Mouse (Mus musculus): Measurements from ENCODE around the gene Evl. TPM values are rescaled to one million over a fixed set of nuclear protein-coding genes. Genes with fewer than 3 reads are reported as not detected.

Gene Evl
- polyA plus RNA-seq, 1 experiment from 2014 or later: 29.7 TPM

DNA sequence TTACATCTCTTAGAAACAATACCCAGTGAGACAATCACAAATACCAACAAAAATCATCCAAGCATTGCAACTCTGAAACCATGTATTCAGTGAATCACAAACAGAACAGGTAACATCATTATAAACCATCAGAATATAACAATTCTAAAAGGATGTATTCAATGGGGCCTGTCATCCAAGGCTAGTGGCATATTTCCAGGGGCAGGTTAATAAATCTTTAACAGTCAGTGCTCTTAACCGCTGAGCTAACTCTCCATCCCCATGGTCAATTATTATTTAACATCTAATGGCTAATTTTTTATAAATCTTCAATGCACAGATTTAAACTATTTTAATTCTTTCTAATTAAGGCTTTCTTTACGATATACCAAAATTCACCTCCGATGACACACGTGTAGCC, 167.9 kb downstream of the Evl start:
- WGBS: 92% methylated on average over 4 of the region's 4 CpGs
- Histone ChIP-seq H3K27ac (ENCODE audit: low read depth, low read length) (no peak overlapping the region), H3K4me3 (ENCODE audit: low read depth, low read length) (no peak overlapping the region), H3K9me3 (ENCODE audit: control insufficient read depth, low read length) (no peaks in the 10 kb centered on the region), H3K4me1 (replicated peaks; ENCODE audit: control insufficient read depth, insufficient read depth, low read length) (no peaks in the 10 kb centered on the region), H3K9ac (ENCODE audit: low read depth, low read length) (no peak overlapping the region), H3K27me3 (replicated peaks; ENCODE audit: control insufficient read depth, insufficient read depth, low read length) (no peaks in the 10 kb centered on the region), H3K4me2 (no peak overlapping the region), H3K36me3 (ENCODE audit: control insufficient read depth, insufficient read depth, low read length) (no peaks in the 10 kb centered on the region)
- DNase-seq (ENCODE audit: low spot score) (no peak), ATAC-seq (replicated peaks; ENCODE audit: low FRiP score) (no peak)

DNA sequence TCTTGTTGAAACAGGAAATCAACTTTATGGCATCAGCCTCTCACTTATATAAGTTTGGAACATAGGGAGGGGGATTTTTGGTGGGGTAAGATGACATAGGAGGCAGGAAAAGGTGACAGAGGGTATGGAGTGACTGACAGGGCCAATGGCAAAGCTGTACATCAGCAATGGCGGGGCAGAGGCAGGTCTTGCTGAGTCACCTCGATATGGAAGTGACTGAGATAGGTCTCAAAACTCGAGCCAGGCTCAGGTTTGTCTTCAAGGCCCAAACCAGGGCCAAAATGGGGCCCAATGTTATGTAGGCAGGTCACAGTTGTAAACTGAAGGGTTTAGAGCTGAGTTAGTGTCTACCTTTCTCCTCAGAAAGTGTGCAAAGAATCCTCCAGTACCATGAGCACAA, 169.3 kb downstream of the Evl start:
- 63% methylated on average over 3 of the region's 3 CpGs for WGBS
- no peak for DNase-seq (ENCODE audit: low spot score)
- no peak overlapping the region for H3K4me2 ChIP-seq

GRCm38 (mm10) chr12:108734386-108734785, 179.9 kb downstream of the Evl start:
- Histone ChIP-seq H3K4me1 (replicated peaks; ENCODE audit: control insufficient read depth, insufficient read depth, low read length) (no peaks in the 10 kb centered on the region), H3K36me3 (ENCODE audit: control insufficient read depth, insufficient read depth, low read length) (no peaks in the 10 kb centered on the region), H3K4me3 (ENCODE audit: low read depth, low read length) (no peak overlapping the region), H3K4me2 (no peak overlapping the region), H3K27ac (ENCODE audit: low read depth, low read length) (no peak overlapping the region), H3K9me3 (ENCODE audit: control insufficient read depth, low read length) (no peaks in the 10 kb centered on the region), H3K27me3 (replicated peaks; ENCODE audit: control insufficient read depth, insufficient read depth, low read length) (no peaks in the 10 kb centered on the region), H3K9ac (ENCODE audit: low read depth, low read length) (no peak overlapping the region)
- WGBS: 84% methylated on average over 2 of the region's 2 CpGs
- DNase-seq (ENCODE audit: low spot score) (no peak), ATAC-seq (replicated peaks; ENCODE audit: low FRiP score) (no peak)

More for the DNA sequence above, 169.3 kb downstream of the Evl start:
- H3K9ac ChIP-seq (ENCODE audit: low read depth, low read length): no peak overlapping the region
- no peak overlapping the region for H3K27ac ChIP-seq (ENCODE audit: low read depth, low read length)
- no peak for ATAC-seq (replicated peaks; ENCODE audit: low FRiP score)
- no peak overlapping the region for H3K4me3 ChIP-seq (ENCODE audit: low read depth, low read length)
- no peaks in the 10 kb centered on the region for H3K4me1 ChIP-seq (replicated peaks; ENCODE audit: control insufficient read depth, insufficient read depth, low read length)
- H3K36me3 ChIP-seq (ENCODE audit: control insufficient read depth, insufficient read depth, low read length): no peaks in the 10 kb centered on the region
- H3K27me3 ChIP-seq (replicated peaks; ENCODE audit: control insufficient read depth, insufficient read depth, low read length): no peaks in the 10 kb centered on the region
- H3K9me3 ChIP-seq (ENCODE audit: control insufficient read depth, low read length): no peaks in the 10 kb centered on the region

DNA sequence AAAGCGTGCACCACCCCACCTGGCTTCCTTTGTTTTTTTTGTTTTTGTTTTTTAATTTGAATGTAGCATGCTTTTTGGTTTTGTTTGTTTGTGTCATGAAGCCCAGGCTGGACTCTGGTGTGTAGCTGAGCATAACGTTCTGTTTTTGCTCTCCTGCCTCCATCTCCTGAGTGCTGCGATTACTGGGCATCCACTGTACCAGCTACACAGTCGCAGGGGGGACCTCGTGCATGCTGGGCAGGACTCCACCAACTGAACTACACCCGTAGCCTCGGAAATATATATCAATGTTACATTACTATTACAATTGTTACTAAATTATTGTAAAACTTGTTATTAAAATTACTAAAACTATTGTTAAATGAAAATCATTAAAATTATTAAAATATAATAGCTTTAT, 183.3 kb downstream of the Evl start:
- DNase-seq (ENCODE audit: low spot score) (no peak), ATAC-seq (replicated peaks; ENCODE audit: low FRiP score) (no peak)
- Histone ChIP-seq H3K36me3 (ENCODE audit: control insufficient read depth, insufficient read depth, low read length) (no peaks in the 10 kb centered on the region), H3K9ac (ENCODE audit: low read depth, low read length) (no peak overlapping the region), H3K4me2 (no peak overlapping the region), H3K9me3 (ENCODE audit: control insufficient read depth, low read length) (no peaks in the 10 kb centered on the region), H3K4me3 (ENCODE audit: low read depth, low read length) (no peak overlapping the region), H3K27ac (ENCODE audit: low read depth, low read length) (no peak overlapping the region), H3K4me1 (replicated peaks; ENCODE audit: control insufficient read depth, insufficient read depth, low read length) (no peaks in the 10 kb centered on the region), H3K27me3 (replicated peaks; ENCODE audit: control insufficient read depth, insufficient read depth, low read length) (no peaks in the 10 kb centered on the region)
- 86% methylated on average over 7 of the region's 7 CpGs for WGBS

MicroRNA genes within 50 kb of the gene (microRNA counts, 519-probe panel; counts per million panel counts)
- 4,969 counts per million, percentile 39 among the panel's probes with 10 or more counts for microRNA mmu-miR-342-3p
- not detected for microRNA mmu-miR-342-5p

Small RNA genes lying within 50 kb of the gene (microRNA-seq; reads per million reads assigned to microRNA genes)
- not detected for gene Gm23872 (ENCODE audit: borderline number of aligned reads)
- gene Mir342 (ENCODE audit: borderline number of aligned reads): 5,977 reads per million, percentile 89 among the genes with 10 or more reads in this experiment

Other genes with a start within 250 kb of the Evl start
- gene Hhipl1, start 248.4 kb upstream of the Evl start, polyA plus RNA-seq (2014; fragmentation: Nextera tagmentation; extraction: Ambion mirVana): 0.14 TPM in 1 of 2 replicates, not detected in the other
- gene Cyp46a1, start 220.3 kb upstream of the Evl start, polyA plus RNA-seq (2014; fragmentation: Nextera tagmentation; extraction: Ambion mirVana): 1.0 and 2.2 TPM in 2 replicates
- gene Eml1, start 183.8 kb upstream of the Evl start, polyA plus RNA-seq (2014; fragmentation: Nextera tagmentation; extraction: Ambion mirVana): 14.8 and 18.3 TPM in 2 replicates
- gene Degs2, start 147.6 kb downstream of the Evl start, polyA plus RNA-seq (2014; fragmentation: Nextera tagmentation; extraction: Ambion mirVana): 0.33 and 0.48 TPM in 2 replicates
- gene Yy1, start 238.3 kb downstream of the Evl start, polyA plus RNA-seq (2014; fragmentation: Nextera tagmentation; extraction: Ambion mirVana): 17.9 and 19.2 TPM in 2 replicates